Mouse (Mus musculus) stomach, embryonic 14.5 days (tissue): Measurements from ENCODE around the gene Gapdh. TPM values are rescaled to one million over a fixed set of nuclear protein-coding genes. Genes with fewer than 3 reads are reported as not detected.
A peak's percentile ranks its signal among the peaks of the same experiment; 100 is the strongest.
"Not testable (repeated sequence)": the region's sequence is repeated elsewhere in the genome, so short reads cannot be mapped to it uniquely, and the experiment has no call there.

Experiments
- ATAC-seq: fragments of 200-750 bp; cut with Nextera tagmentation; 2 replicates; pipeline ENCODE4 v1.8.0; 2017; ENCODE audit warnings: low read depth, moderate TSS enrichment; ENCODE audit not compliant: insufficient number of reproducible peaks, insufficient read depth, low FRiP score
- H3K27ac ChIP-seq: fragments of 300-500 bp; sonication (generic); 2 replicates; pipeline ENCODE4 v1.5.1; 2014; ENCODE audit warnings: mild to moderate bottlenecking, low read length, moderate library complexity, mixed read lengths
- H3K27me3 ChIP-seq: fragments of 300-500 bp; sonication (generic); 2 replicates; pipeline ENCODE4 v1.6.1; 2014; ENCODE audit warnings: low read length, control low read depth, mixed read lengths; ENCODE audit not compliant: control insufficient read depth, insufficient read depth
- H3K36me3 ChIP-seq: fragments of 300-500 bp; sonication (generic); 2 replicates; pipeline ENCODE4 v1.6.1; 2014; ENCODE audit warnings: mild to moderate bottlenecking, control low read depth, low read length, moderate library complexity, mixed read lengths; ENCODE audit not compliant: control insufficient read depth, insufficient read depth
- H3K4me1 ChIP-seq: fragments of 300-500 bp; sonication (generic); 2 replicates; pipeline ENCODE4 v1.6.1; 2014; ENCODE audit warnings: low read length, control low read depth, mixed read lengths; ENCODE audit not compliant: control insufficient read depth, insufficient read depth
- H3K4me2 ChIP-seq: fragments of 300-500 bp; sonication (generic); replicated peaks from 2 replicates; pipeline ENCODE4 v1.6.1; 2014; ENCODE audit warnings: low read depth, low read length, control low read depth
- H3K4me3 ChIP-seq: fragments of 300-500 bp; sonication (generic); 2 replicates; pipeline ENCODE4 v1.5.1; 2014; ENCODE audit warnings: low read depth, low read length, control low read depth
- H3K9ac ChIP-seq: fragments of 300-500 bp; sonication (generic); replicated peaks from 2 replicates; pipeline ENCODE4 v1.6.1; 2014; ENCODE audit warnings: low read depth, mild to moderate bottlenecking, control low read depth, low read length, moderate library complexity, mixed read lengths
- H3K9me3 ChIP-seq: fragments of 300-500 bp; sonication (generic); 2 replicates; pipeline ENCODE4 v1.6.1; 2016; ENCODE audit warnings: low read depth, low read length, control low read depth; ENCODE audit not compliant: control insufficient read depth
- WGBS: fragments of 180-500 bp; shearing (Covaris S2); extraction: QIAGEN DNeasy Blood & Tissue Kit; methylation state at CpG from one replicate; pipeline ENCODE4 v1.1.7; 2014; 5-methylcytosine and 5-hydroxymethylcytosine counted together
- polyA plus RNA-seq: library from polyadenylated mRNA; unstranded; fragments of >200 nt; fragmentation: Nextera tagmentation; extraction: Ambion mirVana; gene quantifications from 2 replicates; pipeline ENCODE4 v1.2.1, GENCODE M21; 2014

Gapdh gene
- polyA plus RNA-seq, 1 experiment from 2014 or later: 1,966 TPM

DNA sequence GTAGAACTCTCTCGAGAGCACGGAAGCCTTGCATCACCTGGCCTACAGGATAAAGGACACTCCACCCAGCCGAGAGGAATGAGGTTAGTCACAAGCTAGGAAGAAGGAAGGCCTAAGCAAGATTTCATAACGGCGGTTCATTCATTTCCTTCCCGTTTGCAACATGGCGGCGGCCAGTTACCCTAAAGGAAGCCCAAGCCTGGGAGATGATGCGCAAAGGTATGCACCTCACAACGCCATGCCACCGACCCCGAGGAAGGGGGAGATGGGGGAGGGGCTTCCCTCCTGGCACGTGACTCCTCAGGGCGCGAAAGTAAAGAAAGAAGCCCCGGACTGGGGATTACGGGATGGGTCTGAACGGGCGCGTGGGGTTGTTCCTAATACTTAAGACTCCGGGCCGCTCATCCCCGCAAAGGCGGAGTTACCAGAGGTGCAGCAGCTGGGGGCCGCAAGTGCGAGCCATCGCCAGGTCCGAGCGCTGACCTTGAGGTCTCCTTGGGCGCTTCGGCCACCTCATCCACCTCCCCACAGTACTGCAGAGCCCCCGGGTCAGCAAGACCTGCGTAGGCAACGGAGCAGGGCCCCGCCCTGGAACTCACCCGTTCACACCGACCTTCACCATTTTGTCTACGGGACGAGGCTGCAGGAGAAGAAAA, 1.5 kb downstream of the Gapdh start:
- peak overlapping the region; percentile 75 for H3K4me3 ChIP-seq
- H3K9ac ChIP-seq: peak overlapping the region; percentile 89
- peak overlapping the region; percentile 91 for H3K27ac ChIP-seq
- H3K36me3 ChIP-seq: peaks cover 50% of the 10 kb centered on the region
- peaks cover 22% of the 10 kb centered on the region for H3K4me1 ChIP-seq
- H3K4me2 ChIP-seq: peak overlapping the region; percentile 70
- WGBS: under 1% methylated on average over 39 of the region's 39 CpGs
- peak; percentile 4; the same call in 1 of the 2 replicates for ATAC-seq
- H3K9me3 ChIP-seq: no peaks in the 10 kb centered on the region
- H3K27me3 ChIP-seq: no peaks in the 10 kb centered on the region

DNA sequence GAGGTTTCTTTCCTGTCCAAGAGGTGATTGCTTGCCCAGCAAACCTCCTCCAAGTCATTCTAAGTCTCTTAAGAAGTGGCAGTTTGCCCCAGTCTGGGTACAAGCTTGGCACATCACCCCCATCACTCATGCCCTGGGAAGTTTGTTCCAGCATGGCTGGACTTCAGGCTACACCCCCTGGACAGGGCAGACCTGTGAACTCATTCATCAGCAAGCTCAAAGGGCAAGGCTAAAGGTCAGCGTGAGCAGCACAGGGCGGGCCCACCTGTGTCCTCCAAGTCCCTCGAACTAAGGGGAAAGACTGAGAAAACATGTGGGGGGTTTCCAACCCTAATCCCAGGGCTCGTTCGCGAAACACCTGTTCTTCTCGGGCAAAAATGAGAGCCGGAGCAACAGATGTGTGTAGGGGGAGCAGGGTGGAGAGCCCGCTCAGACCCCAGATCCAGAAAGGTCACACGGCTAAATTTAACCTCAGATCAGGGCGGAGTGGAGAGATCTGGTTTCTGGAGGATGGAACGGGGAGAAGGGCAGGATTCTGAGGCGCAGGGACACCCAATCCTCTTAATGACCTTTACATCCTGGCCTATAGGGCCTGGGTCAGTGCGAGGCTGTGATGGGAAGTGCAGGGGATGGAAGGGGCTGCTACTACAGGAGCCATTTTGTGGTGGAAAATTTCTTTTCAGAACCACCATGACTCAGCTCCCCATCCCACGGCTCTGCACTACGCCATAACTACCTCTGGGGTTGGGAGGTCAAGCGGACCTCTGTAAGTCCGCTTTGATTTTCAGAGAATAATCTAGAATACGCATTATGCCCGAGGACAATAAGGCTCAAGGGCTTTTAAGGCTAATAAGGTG, 2.2 kb downstream of the Gapdh start:
- Histone ChIP-seq H3K4me1 (peaks cover 22% of the 10 kb centered on the region), H3K36me3 (peaks cover 45% of the 10 kb centered on the region), H3K27me3 (no peaks in the 10 kb centered on the region), H3K9me3 (no peaks in the 10 kb centered on the region), H3K27ac (peak overlapping the region; percentile 91; the same call in 1 of the 2 replicates), H3K4me3 (peak overlapping the region; percentile 75), H3K9ac (peak overlapping the region; percentile 89), H3K4me2 (peak overlapping the region; percentile 70)
- no peak for ATAC-seq
- WGBS: 3% methylated on average over 20 of the region's 20 CpGs

- not testable (repeated sequence) for H3K4me2 ChIP-seq, H3K9ac ChIP-seq, H3K4me3 ChIP-seq, H3K9me3 ChIP-seq, ATAC-seq, H3K27me3 ChIP-seq, H3K27ac ChIP-seq
- WGBS: 74% methylated on average over 9 of the region's 16 CpGs
- H3K36me3 ChIP-seq: peaks cover 37% of the 10 kb centered on the region
- H3K4me1 ChIP-seq: peaks cover 22% of the 10 kb centered on the region
Measured at GRCm38 (mm10) chr6:125162615-125163305, 3.5 kb downstream of the Gapdh start.

- not testable (repeated sequence) for H3K27me3 ChIP-seq, ATAC-seq, H3K4me2 ChIP-seq, H3K9me3 ChIP-seq, H3K4me3 ChIP-seq, H3K9ac ChIP-seq, H3K27ac ChIP-seq
- Histone ChIP-seq H3K36me3 (peaks cover 37% of the 10 kb centered on the region), H3K4me1 (peaks cover 15% of the 10 kb centered on the region)
- 10% methylated on average over 2 of the region's 5 CpGs for WGBS
Measured at GRCm38 (mm10) chr6:125161971-125162370, 4.3 kb downstream of the Gapdh start.

DNA sequence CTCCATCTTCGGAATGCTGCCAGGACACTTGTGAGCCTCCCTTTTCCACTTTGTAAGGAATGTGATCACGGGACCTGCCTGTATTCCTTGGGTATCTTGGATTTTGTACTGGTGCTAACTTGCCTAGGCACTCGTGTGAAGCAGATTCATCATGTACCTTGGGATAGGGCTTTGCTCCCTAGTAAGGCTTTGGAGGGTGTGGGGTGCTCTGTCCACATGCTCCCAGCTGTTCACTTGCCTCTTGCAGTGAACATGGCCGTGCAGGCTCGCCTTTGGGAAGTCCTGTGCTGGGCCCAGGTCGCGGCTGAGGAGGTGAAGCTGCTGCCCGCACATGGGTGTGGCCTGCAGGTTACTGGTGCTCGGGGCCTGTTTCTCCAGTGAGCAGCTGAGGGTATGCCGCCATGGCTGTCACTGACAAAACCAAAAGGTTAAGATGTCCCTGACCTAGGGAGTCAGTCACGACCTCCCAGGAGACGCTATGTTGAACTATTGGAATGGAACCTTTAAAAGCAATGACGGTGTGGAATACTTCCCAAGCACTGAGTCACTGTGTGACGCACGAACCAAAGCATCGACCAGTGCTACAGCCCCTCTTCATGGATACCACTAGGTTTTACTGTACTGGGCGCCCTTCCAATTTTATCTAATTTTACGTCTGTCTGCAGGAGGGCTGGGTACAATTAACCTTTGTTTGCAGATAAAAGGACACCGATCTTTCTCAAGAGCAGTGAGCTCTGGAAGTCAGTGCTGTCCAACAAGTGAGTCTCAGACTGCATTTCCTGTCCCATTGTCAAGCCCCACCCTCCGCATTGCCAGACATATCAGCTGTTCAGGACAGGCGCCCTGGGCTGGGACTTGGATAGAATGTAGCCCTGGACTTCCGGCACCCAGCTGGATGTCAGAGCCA, 5.2 kb downstream of the Gapdh start:
- H3K36me3 ChIP-seq: peaks cover 37% of the 10 kb centered on the region
- peaks cover 8% of the 10 kb centered on the region for H3K4me1 ChIP-seq
- no peaks in the 10 kb centered on the region for H3K27me3 ChIP-seq
- 20% methylated on average over 22 of the region's 22 CpGs for WGBS
- H3K4me2 ChIP-seq: no peak overlapping the region
- H3K9me3 ChIP-seq: no peaks in the 10 kb centered on the region
- H3K9ac ChIP-seq: no peak overlapping the region
- no peak overlapping the region; the same call in 1 of the 2 replicates for H3K27ac ChIP-seq
- ATAC-seq: no peak
- no peak overlapping the region for H3K4me3 ChIP-seq

- WGBS: 53% methylated on average over 10 of the region's 10 CpGs
- no peak overlapping the region for H3K4me3 ChIP-seq
- no peak for ATAC-seq
- H3K36me3 ChIP-seq: peaks cover 37% of the 10 kb centered on the region
- H3K27me3 ChIP-seq: no peaks in the 10 kb centered on the region
- H3K4me2 ChIP-seq: no peak overlapping the region
- H3K9me3 ChIP-seq: no peaks in the 10 kb centered on the region
- no peak overlapping the region for H3K27ac ChIP-seq
- H3K4me1 ChIP-seq: peaks cover 8% of the 10 kb centered on the region
- H3K9ac ChIP-seq: no peak overlapping the region
Measured at GRCm38 (mm10) chr6:125160558-125160853, 5.8 kb downstream of the Gapdh start.

DNA sequence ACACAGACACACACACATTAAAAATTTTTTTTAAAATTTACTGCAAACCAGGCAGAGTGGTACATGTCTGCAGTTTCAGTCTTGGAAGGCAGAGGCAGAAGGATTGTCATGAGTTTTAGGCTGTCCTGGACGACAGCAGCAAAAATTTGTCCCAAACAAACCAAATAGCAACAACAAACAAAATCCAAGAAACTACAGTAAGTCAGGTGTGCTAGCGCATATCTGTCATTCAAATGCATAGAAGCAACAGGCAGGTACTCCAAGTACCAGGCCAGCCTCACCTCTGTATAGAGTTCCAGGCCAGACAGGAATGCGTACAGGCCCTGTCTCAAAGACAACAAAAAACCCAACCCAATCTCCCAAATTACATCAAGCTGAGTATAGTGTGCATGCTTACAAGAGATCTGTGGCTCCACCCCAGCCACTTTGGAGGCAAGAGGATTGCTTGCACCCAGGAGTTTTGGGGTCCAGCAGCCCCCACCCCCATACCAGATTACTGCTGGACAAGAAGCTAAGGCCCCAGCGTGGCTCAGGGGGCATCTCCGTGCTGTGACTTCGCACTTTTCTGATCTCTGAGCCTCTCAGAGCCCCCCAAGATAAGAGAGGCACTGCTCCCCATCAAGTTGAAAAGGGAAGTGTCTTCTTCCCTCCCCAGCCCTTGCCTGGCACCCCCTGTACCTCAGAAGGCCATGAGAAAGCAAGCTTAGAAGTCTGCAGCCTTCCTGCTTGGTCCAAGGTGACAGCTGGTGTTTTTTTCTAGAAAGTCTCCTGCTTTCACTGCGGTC, 6.3 kb downstream of the Gapdh start:
- 73% methylated on average over 7 of the region's 7 CpGs for WGBS
- ATAC-seq: no peak
- Histone ChIP-seq H3K9me3 (no peaks in the 10 kb centered on the region), H3K4me3 (no peak overlapping the region), H3K27me3 (no peaks in the 10 kb centered on the region), H3K36me3 (peaks cover 37% of the 10 kb centered on the region), H3K4me2 (no peak overlapping the region), H3K9ac (no peak overlapping the region), H3K4me1 (peaks cover 8% of the 10 kb centered on the region), H3K27ac (no peak overlapping the region)
